Mouse (Mus musculus) liver, adult 2 months (tissue): ENCODE measurements around the gene Cacnb4.

ENCODE experiments used
- CTCF ChIP-seq: fragments of 200-500 bp; IDR thresholded peaks from 2 replicates; pipeline ENCODE4 v1.5.1; 2011; ENCODE audit warnings: low read depth, low read length, control low read depth
- POLR2A ChIP-seq: fragments of 200-500 bp; IDR thresholded peaks from 2 replicates; pipeline ENCODE4 v1.6.1; 2011; ENCODE audit warnings: low read length, control low read depth; ENCODE audit not compliant: insufficient read depth; ENCODE audit errors: extremely low read depth

- TF ChIP-seq CTCF (no peak), POLR2A (no peak)
Observed at GRCm38 (mm10) chr2:52576546-52576945, 100.1 kb downstream of the Cacnb4 start.
